Mouse (Mus musculus) frontal cortex, postnatal 14 days (tissue): Measurements from ENCODE around the gene 4930432K21Rik.

Experiments
- DNase-seq, 2 experiments: peaks; one replicate each; pipeline ENCODE4 v3.0.0; 2022; ENCODE audit warnings: low spot score in 2 of 2

4930432K21Rik gene

GRCm38 (mm10) chr8:84147769-84148530 is at the start of gene 4930432K21Rik, which contains the start of gene Cc2d1a:
TSS of gene 4930432K21Rik (plus strand) at chr8:84148025.
TSS of gene Cc2d1a (minus strand) at chr8:84147936.
- DNase-seq: peak; percentile 91

GRCm38 (mm10) chr8:84098376-84098775 is 49.4 kb upstream of the 4930432K21Rik start:
- DNase-seq: no peak

GRCm38 (mm10) chr8:84101476-84102270 is 46.2 kb upstream of the 4930432K21Rik start:
- no peak for DNase-seq

- no peak for DNase-seq
Measured at GRCm38 (mm10) chr8:84103601-84104000, 44.2 kb upstream of the 4930432K21Rik start.

- peak in 1 of 2 experiments; percentile 47 for DNase-seq
Measured at GRCm38 (mm10) chr8:84104221-84104620, 43.6 kb upstream of the 4930432K21Rik start.

- DNase-seq: peak; percentile 97
Measured at GRCm38 (mm10) chr8:84104697-84105609, 42.9 kb upstream of the 4930432K21Rik start, which contains the start of gene Dcaf15. TSS of gene Dcaf15 (minus strand) at chr8:84104768.

- no peak for DNase-seq
Measured at GRCm38 (mm10) chr8:84105676-84106075, 42.1 kb upstream of the 4930432K21Rik start.

- no peak for DNase-seq
Measured at GRCm38 (mm10) chr8:84106216-84107040, 41.4 kb upstream of the 4930432K21Rik start.

- no peak for DNase-seq
Measured at GRCm38 (mm10) chr8:84115646-84116045, 32.2 kb upstream of the 4930432K21Rik start.

GRCm38 (mm10) chr8:84122151-84122550 is 25.7 kb upstream of the 4930432K21Rik start:
- DNase-seq: no peak

- DNase-seq: no peak
Measured at GRCm38 (mm10) chr8:84125656-84126055, 22.2 kb upstream of the 4930432K21Rik start, which contains the start of gene Podnl1. TSS of gene Podnl1 (plus strand) at chr8:84125989.

- no peak for DNase-seq
Measured at GRCm38 (mm10) chr8:84126742-84127141, 21.1 kb upstream of the 4930432K21Rik start.

GRCm38 (mm10) chr8:84127202-84127901 is 20.5 kb upstream of the 4930432K21Rik start:
- no peak for DNase-seq

- no peak for DNase-seq
Measured at GRCm38 (mm10) chr8:84128277-84128676, 19.5 kb upstream of the 4930432K21Rik start.

GRCm38 (mm10) chr8:84130806-84131205 is 17.0 kb upstream of the 4930432K21Rik start:
- DNase-seq: no peak

- DNase-seq: no peak
Measured at GRCm38 (mm10) chr8:84132225-84132624, 15.6 kb upstream of the 4930432K21Rik start.

GRCm38 (mm10) chr8:84137848-84138247 is 10.0 kb upstream of the 4930432K21Rik start:
- no peak for DNase-seq

GRCm38 (mm10) chr8:84140838-84141237 is 7.0 kb upstream of the 4930432K21Rik start:
- DNase-seq: no peak

GRCm38 (mm10) chr8:84144636-84145245 is 3.1 kb upstream of the 4930432K21Rik start:
- no peak for DNase-seq
